Mouse (Mus musculus) granulocyte monocyte progenitor cell, adult 5-6 weeks (primary cell): Measurements from ENCODE around the gene Poc5. TPM values are rescaled to one million over a fixed set of nuclear protein-coding genes. Genes with fewer than 3 reads are reported as not detected.

Source experiments
- ATAC-seq: replicated peaks from 2 replicates; pipeline ENCODE4 v1.8.0; 2016; ENCODE audit warnings: mild to moderate bottlenecking, moderate TSS enrichment, inconsistent platforms; ENCODE audit not compliant: poor library complexity, severe bottlenecking
- total RNA-seq, 2 experiments: library from RNA; stranded (forward) in 1 of 2; stranded (reverse) in 1 of 2; fragments of 200-712, 200-1000 nt in 1 of 2; fragments of >200 nt in 1 of 2; fragmentation: Nextera tagmentation in 1 of 2; gene quantifications; 2 replicates each; pipeline ENCODE4 v1.2.3; 2014 to 2017

Gene Poc5
- total RNA-seq, 2 experiments from 2014 or later = 18.5 to 21.1 TPM

- no peak for ATAC-seq
Observed at GRCm38 (mm10) chr13:96428531-96428930, 40.4 kb downstream of the Poc5 start.

- peak; percentile 75 for ATAC-seq
Observed at GRCm38 (mm10) chr13:96431595-96432156, 43.6 kb downstream of the Poc5 start.

GRCm38 (mm10) chr13:96432376-96432811, 44.3 kb downstream of the Poc5 start:
- no peak for ATAC-seq

- no peak for ATAC-seq
Observed at GRCm38 (mm10) chr13:96433041-96433440, 44.9 kb downstream of the Poc5 start.

GRCm38 (mm10) chr13:96433648-96434190, 45.6 kb downstream of the Poc5 start:
- peak; percentile 65 for ATAC-seq

GRCm38 (mm10) chr13:96434899-96435331, 46.8 kb downstream of the Poc5 start:
- no peak for ATAC-seq

- ATAC-seq = 0 out of 2 replicates have a peak, but pooled peaks have one; percentile 17
Observed at GRCm38 (mm10) chr13:96435793-96436192, 47.7 kb downstream of the Poc5 start.

- ATAC-seq = peak; percentile 60
Observed at GRCm38 (mm10) chr13:96436921-96437320, 48.8 kb downstream of the Poc5 start.

GRCm38 (mm10) chr13:96440436-96440835, 52.3 kb downstream of the Poc5 start:
- no peak for ATAC-seq

GRCm38 (mm10) chr13:96450205-96450856, 62.2 kb downstream of the Poc5 start:
- no peak for ATAC-seq

GRCm38 (mm10) chr13:96450869-96451268, 62.8 kb downstream of the Poc5 start:
- no peak for ATAC-seq

- no peak for ATAC-seq
Observed at GRCm38 (mm10) chr13:96451386-96452140, 63.5 kb downstream of the Poc5 start.

GRCm38 (mm10) chr13:96452621-96453020, 64.5 kb downstream of the Poc5 start:
- ATAC-seq = no peak

GRCm38 (mm10) chr13:96454288-96454687, 66.2 kb downstream of the Poc5 start:
- no peak for ATAC-seq

- ATAC-seq = no peak
Observed at GRCm38 (mm10) chr13:96457566-96457965, 69.5 kb downstream of the Poc5 start.

- no peak for ATAC-seq
Observed at GRCm38 (mm10) chr13:96458018-96458417, 69.9 kb downstream of the Poc5 start.

- no peak for ATAC-seq
Observed at GRCm38 (mm10) chr13:96458606-96459005, 70.5 kb downstream of the Poc5 start.

- ATAC-seq = no peak
Observed at GRCm38 (mm10) chr13:96462644-96463043, 74.5 kb downstream of the Poc5 start.

GRCm38 (mm10) chr13:96465315-96465714, 77.2 kb downstream of the Poc5 start:
- ATAC-seq = no peak
